Mouse (Mus musculus) urinary bladder, postnatal 4 days (tissue): ENCODE data around the gene Idua.

Source experiments
- DNase-seq, 2 experiments: peaks; one replicate each; pipeline ENCODE4 v3.0.0; 2021 to 2022; ENCODE audit warnings: low spot score in 2 of 2

Gene Idua

GRCm38 (mm10) chr5:108654444-108654990, 5.6 kb upstream of the Idua start:
- peak in 1 of 2 experiments; percentile 46 for DNase-seq

DNA sequence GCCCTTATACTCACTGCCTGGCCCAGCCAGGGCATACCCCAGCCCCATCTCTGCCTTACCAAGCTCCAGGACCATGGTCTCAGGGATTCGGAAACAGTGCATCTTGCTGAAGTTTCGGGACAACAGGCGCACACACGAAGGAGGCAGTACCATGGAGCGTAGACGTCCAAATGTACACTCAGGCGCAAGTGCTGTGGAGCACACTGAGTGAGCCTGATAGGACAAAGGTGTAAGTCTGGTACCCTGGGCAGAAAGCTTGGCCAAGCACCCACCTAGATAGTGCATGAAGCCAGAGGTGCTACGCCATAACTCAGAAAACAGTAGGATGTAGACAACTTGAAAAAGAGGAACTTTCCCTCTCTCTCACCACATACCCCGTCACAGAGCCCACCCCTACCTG, 4.8 kb upstream of the Idua start:
- DNase-seq, result peak in 1 of 2 experiments; percentile 42

- peak in 1 of 2 experiments; percentile 55 for DNase-seq
Observed at GRCm38 (mm10) chr5:108655891-108656650, 4.1 kb upstream of the Idua start.

DNA sequence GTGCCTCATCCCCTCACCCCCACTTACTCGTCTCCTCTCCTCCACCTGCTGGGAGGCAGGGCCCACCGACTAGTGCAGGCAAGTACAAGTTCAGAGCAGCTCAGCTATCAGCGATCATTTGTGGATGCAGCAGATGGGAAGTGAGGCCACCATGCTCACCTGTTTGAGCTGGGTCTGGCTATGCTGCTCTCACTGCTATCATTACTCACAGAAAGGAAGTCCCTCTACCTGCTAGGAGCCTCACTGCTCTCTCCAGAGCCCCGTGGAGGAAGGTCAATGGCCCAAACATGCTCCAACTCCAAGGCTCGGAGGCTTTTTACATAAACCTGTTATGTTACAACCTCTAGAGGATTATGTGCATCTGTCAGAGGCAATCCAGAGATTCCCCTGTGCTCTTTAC, 2.7 kb upstream of the Idua start:
- no peak for DNase-seq

DNA sequence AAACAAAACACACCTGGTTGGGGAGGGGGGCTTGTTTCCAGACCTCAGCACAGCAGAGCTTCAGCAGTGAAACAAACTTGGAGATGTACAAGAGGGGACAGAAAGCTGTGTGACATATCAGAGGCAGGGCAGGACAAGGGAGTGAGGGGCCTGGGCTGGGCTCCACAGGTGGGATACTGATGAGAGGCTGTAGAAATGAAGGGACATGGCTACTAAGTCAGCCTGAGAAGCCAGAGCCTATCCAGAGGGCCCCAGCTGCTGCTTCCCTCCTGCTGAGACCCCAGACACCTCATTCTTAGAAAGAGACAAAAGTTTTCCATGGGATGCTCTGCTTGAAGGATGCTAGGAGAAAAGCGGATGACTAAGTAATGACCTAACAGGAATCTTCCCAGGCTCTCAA, 1.5 kb upstream of the Idua start:
- DNase-seq, result no peak

- DNase-seq, result peak; percentile 84 to 95
Observed at GRCm38 (mm10) chr5:108660632-108661268, 619 bp downstream of the Idua start.

- DNase-seq, result no peak
Observed at GRCm38 (mm10) chr5:108662772-108663171, 2.6 kb downstream of the Idua start.

GRCm38 (mm10) chr5:108665066-108665465, 4.9 kb downstream of the Idua start:
- DNase-seq, result no peak

- no peak for DNase-seq
Observed at GRCm38 (mm10) chr5:108667370-108667769, 7.2 kb downstream of the Idua start.

- no peak for DNase-seq
Observed at GRCm38 (mm10) chr5:108668387-108668932, 8.3 kb downstream of the Idua start.

DNA sequence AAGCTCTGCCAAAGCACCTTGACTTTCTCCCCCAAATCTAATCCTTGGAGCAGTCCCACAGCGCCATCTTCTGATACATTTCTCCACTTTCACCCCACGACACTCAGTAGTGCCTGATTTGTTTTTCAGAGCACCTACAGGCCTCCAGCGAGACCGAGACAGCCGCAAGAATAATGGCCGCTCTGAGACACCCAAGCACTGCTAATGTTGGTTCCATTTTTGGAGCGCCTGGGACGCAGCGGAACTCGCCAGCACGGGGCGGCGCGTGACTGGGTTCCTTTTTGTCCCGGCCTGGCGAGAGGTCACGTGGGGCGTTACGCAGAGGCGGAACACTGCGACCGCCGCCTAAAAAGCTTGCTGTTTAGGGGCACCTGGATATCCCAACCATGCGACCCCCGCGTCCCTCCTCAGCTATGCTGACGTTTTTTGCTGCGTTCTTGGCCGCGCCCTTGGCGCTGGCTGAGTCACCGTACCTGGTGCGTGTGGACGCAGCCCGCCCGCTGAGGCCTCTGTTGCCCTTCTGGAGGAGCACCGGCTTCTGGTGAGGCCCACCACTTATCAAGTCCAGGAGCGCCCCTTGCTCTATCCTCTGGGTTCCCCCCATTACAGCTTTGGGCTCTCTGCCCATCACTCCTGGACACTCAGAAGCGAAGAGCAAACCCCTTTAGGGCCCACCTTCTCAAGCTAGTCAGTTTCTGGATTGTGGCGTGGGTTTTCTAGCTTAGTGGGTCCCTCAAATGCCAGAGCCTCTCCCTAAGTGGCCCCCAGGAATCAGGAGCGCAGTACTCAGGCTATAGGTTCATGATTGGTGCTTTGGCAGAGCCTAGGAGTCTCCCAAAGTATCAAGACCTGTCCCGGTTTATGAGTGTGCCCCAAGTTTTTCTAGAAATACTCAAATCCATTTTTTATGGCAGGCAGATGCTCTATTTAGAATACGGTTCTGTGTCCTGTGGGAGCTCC, 9.1 kb downstream of the Idua start, which contains the start of gene Dgkq:
Gene Dgkq, minus strand, starts transcription at position 696 of the 960 bp plus-strand sequence.
- DNase-seq, result peak; percentile 82 to 87

- no peak for DNase-seq
Observed at GRCm38 (mm10) chr5:108669986-108670385, 9.9 kb downstream of the Idua start.

GRCm38 (mm10) chr5:108670785-108671184, 10.7 kb downstream of the Idua start:
- no peak for DNase-seq

DNA sequence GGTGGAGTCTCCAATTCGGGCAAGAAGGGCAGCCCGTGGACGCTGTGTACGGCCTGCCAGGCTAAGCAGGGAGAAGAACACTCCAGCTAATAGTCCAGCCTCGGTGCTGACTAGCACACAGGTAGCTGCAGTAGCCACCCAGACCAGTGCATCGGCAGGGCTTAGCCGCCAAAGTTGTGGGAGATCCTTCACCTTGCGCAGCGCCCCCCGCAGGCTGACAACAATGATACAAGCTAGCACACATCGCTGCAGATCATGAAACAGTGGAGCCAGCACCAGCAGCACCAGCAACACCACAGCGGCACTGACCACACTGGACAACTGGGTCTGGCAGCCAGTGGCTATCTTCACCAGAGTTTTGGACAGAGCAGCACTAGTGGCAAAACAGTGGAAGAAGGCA, 11.6 kb downstream of the Idua start:
- no peak for DNase-seq

DNA sequence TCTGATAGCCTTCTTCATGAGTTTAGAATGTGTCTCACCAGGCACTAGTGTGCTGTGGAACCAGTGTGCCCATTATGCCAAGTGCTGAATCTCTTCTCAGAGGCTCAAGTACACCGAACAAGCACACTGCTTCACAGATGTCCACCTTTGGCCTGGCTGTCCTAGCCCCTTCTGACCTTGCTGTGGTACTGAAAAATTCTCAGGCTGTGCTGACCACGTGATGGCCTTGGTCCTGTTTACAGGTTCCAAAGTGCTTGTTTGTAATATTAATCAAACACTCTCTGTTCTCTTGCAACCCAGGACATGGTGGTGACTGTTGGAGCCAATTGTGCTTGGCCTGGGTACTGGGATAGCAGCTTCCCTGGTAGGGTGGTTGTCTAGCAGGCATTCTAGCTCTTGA, 14.5 kb downstream of the Idua start:
- DNase-seq, result no peak

DNA sequence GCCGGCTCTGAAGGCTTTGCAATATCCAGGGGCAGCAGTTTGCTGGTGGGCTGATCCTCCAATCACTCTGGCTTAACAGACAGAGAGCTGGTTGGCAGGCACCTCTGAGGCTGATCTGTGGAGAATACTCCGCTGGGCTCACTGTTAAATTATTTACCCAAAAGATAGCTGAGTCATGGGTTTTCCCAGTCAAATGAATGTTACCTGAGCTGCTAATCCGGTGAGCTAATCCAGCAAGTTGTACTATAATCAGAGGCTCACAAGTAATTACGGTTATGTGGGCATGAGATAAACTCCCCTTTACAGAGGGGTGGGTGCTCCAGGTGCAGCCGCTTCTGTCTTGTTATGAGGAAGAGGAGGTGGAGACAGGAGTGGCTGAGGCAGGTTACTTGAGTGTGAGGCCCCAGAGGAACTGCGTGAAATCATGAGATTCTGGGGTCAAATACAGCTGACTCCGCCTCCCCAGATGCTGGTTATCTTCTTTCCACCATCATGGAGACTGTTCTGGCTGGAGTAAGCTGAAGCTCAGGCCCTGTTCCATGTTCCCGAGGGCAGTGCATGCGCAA, 15.2 kb downstream of the Idua start, which contains the start of gene Slc26a1:
Gene Slc26a1, minus strand, starts transcription at position 319 of the 566 bp plus-strand sequence.
- no peak for DNase-seq

- no peak for DNase-seq
Observed at GRCm38 (mm10) chr5:108676772-108677498, 16.8 kb downstream of the Idua start.

DNA sequence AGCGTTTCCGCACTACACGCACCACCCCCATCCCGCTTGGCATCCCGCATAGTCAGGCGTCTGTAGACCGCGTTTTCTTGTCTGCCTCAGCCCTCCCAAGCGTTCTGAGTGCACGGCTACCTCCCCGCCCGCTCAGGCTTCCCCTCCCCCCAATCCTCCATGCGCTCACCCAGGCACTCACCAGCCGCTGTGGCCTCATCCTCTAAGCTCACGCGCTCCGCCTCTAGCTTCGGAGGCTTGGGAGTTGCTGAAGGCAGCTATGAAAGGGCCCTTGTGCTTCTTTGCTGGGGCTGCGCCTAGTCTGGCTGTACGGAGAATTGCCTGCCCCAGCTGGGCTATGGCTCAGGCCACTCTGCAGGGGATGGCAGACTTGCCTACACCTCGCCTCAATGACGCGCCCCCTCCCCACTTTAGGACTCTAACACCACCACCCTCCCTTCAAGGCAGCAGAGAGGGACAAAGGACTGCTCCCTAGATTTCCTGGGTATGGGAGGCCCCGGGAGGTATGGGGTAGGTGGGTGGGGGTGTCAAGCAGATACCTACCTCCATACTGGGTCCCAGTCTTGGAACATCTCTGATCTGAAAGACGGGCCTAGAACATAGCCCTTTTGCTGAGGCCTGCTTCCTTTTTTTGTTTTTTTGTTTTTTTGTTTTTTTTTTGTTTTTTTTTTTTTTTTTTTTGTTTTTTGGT, 17.6 kb downstream of the Idua start:
- DNase-seq, result peak in 1 of 2 experiments; percentile 56

GRCm38 (mm10) chr5:108678296-108678854, 18.2 kb downstream of the Idua start:
- no peak for DNase-seq
